Mouse (Mus musculus): ENCODE data around the gene Fat3.

The Fat3 gene

GRCm38 (mm10) chr9:16428589-16428988 lies 72.5 kb downstream of the Fat3 start:
- DNase-seq, result no peak

- DNase-seq, result no peak
These were observed 78.4 kb downstream of the Fat3 start for GRCm38 (mm10) chr9:16422707-16423106.

GRCm38 (mm10) chr9:16402815-16403214 lies 98.3 kb downstream of the Fat3 start:
- DNase-seq, result no peak

- no peak for DNase-seq
These were observed 102.1 kb downstream of the Fat3 start for GRCm38 (mm10) chr9:16398734-16399686.

GRCm38 (mm10) chr9:16389141-16389540 lies 111.9 kb downstream of the Fat3 start:
- no peak for DNase-seq

- no peak for DNase-seq
These were observed 113.6 kb downstream of the Fat3 start for GRCm38 (mm10) chr9:16387527-16387926.

GRCm38 (mm10) chr9:16363713-16364112 lies 137.4 kb downstream of the Fat3 start:
- no peak for DNase-seq

- no peak for DNase-seq
These were observed 139.3 kb downstream of the Fat3 start for GRCm38 (mm10) chr9:16361811-16362210.

GRCm38 (mm10) chr9:16356636-16357035 lies 144.4 kb downstream of the Fat3 start:
- DNase-seq, result no peak

- DNase-seq, result no peak
These were observed 146.2 kb downstream of the Fat3 start for GRCm38 (mm10) chr9:16354906-16355305.

- no peak for DNase-seq
These were observed 147.9 kb downstream of the Fat3 start for GRCm38 (mm10) chr9:16353049-16353724.

- DNase-seq, result no peak
These were observed 148.5 kb downstream of the Fat3 start for GRCm38 (mm10) chr9:16352486-16353048.

GRCm38 (mm10) chr9:16344902-16345855 lies 155.9 kb downstream of the Fat3 start:
- DNase-seq, result no peak

GRCm38 (mm10) chr9:16343191-16343590 lies 157.9 kb downstream of the Fat3 start:
- DNase-seq, result no peak

- no peak for DNase-seq
These were observed 158.5 kb downstream of the Fat3 start for GRCm38 (mm10) chr9:16342577-16342976.

- no peak for DNase-seq
These were observed 170.6 kb downstream of the Fat3 start for GRCm38 (mm10) chr9:16330290-16330984.

GRCm38 (mm10) chr9:16318957-16319356 lies 182.1 kb downstream of the Fat3 start:
- DNase-seq, result no peak

- no peak for DNase-seq
These were observed 188.4 kb downstream of the Fat3 start for GRCm38 (mm10) chr9:16312599-16313197.

GRCm38 (mm10) chr9:16310855-16311848 lies 189.9 kb downstream of the Fat3 start:
- DNase-seq, result no peak

- no peak for DNase-seq
These were observed 190.8 kb downstream of the Fat3 start for GRCm38 (mm10) chr9:16310305-16310704.
